Mouse (Mus musculus) lung, postnatal 36 days (tissue): ENCODE data around the gene Fkbp2.

Source experiments
- DNase-seq: peaks from one replicate; pipeline ENCODE4 v3.0.0; 2022; ENCODE audit warnings: mixed read lengths

The Fkbp2 gene

DNA sequence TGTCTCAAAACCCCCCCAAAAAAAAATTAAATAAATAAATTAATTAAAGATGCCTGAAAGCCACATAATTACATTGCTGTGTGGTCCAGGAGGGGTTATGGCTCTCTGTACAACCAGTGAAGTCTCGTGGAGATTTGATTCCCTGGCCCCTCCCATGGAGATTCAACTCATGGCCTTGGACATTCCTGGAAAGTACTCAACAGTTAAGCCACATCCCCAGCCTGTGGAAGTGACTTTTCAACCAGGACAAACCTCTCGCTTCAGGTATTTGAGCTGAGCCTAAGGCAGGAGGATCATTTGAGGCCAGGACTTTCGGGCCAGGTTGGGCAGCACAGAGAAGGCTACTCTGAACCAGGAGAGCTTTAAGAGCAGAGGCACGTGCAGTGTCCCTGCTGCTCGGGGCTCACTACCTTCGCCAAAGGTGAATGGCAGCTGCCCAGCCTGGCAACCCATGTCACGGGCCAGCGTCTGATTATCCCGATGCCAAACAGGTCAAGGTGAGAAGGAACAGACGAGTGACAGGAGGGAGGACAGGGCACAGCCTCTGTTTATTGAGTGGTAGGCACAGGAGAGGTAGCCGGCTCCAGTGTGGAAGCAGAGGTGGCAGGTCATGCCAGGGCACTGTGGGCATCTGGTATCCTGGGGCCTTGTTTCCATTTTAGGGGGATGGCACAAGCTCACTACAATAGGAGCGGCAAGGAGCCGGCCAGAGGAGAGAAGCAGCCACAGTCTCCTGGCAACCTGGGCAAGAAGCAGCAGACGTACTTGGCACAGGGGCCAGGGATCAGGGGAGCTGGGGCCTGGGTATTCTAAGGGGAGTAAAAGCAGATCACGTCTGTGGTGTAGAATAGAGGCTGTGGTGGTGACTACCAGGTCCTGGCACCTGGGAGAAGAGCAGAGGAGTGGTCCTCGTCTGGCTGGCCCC, 42.5 kb downstream of the Fkbp2 start:
- DNase-seq: no peak

GRCm38 (mm10) chr19:6936299-6936698, 44.0 kb downstream of the Fkbp2 start:
- DNase-seq: peak; percentile 58

DNA sequence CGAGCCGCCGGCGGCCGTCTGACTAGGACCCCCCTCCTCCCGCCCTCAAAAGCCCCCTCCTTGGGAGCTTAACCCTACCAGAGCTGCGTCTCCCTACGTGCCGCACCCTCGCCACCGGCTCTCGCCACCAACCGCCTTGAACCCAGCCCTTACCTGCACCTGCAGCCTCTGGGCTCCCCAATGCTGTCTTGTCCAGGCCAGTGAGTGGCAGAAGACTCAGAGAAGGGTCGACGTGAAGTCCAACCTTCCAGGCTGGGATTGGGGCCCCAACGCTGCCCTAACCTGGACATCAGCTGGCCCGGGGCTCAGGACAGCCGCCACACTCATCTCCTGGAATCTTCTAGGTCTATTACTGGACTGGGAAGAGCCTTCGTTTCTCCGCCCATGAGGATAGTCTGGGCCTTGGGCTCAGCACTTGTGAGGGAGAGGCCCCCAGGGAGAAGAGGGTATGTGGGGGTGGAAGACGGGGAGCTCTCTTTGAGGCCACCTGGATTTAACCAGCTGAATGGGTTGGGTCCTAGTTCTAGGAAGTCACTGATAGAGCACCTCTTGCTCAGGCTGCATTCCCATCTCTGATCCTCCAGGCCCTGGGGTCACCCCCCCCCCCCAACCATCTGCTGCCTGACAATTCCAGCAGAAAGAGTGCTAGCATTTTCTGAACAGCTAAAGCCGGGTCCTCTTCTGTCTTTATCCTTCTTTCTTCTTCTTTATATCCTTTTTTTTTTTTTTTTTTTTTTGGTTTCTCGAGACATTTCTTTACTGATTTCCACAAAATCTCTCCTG, 45.9 kb downstream of the Fkbp2 start, which contains the start of gene Kcnk4:
TSS of gene Kcnk4 (minus strand) at position 321 of the 783 bp plus-strand sequence.
- DNase-seq: no peak

DNA sequence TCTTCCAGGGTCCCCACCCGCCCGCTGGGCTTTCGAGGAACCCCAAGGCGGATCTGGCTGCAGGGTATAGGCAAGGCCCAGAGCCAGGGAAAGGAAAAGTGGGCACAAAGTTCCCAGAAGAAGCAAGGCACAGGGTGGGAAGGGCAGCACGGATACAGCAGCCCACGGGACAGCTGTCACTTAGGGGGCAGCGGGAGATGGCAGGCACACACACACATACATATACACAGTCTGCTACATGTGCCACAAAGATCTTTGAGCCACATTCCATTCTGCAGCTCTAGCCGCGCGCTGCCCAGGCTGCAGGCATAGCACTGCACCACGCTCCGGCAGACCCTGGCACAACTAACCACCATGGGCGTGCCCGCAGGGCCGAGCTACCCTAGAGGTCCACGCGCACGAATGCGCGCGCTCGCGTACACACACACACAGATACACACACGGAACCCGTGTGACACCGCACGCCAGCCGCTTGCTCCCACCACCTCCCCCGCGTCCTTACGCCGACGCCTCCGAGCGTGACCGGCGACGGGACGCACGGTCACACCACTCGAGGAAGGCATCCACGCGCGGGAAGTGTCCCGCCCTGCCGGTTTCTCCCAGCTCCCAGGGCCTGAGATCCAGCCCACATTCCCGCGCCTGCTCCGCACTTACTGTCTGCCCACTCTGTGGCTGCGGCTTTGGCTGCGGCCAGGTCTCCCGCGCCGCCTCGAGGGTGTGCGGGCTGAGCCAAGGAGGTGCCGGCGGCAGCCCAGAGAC, 46.7 kb downstream of the Fkbp2 start:
- no peak for DNase-seq

DNA sequence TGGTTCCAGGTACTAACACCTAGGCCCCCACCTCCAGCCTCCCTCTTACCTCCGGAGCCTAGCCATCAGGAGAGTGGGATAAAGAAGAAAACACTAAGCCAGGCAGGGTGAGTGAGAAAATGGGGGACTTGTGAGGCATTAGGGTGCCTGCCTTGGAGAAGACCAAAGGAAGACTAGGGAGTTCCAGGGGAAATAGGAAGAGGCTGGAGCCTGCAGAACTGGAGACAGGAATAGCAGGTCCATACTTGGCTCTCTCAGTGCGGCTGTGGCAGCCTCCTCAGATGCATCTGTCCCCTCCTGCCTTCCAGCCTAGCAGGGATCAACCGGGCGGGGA, 47.2 kb downstream of the Fkbp2 start:
- no peak for DNase-seq

- no peak for DNase-seq
Measured at GRCm38 (mm10) chr19:6932018-6932417, 48.3 kb downstream of the Fkbp2 start.

- DNase-seq: no peak
Measured at GRCm38 (mm10) chr19:6931002-6931401, 49.3 kb downstream of the Fkbp2 start.

GRCm38 (mm10) chr19:6928080-6928479, 52.2 kb downstream of the Fkbp2 start:
- DNase-seq: no peak
